Mouse (Mus musculus): ENCODE data around the gene Cpsf4l. TPM values are rescaled to one million over a fixed set of nuclear protein-coding genes. Genes with fewer than 3 reads are reported as not detected.

Gene Cpsf4l
- total and polyA plus RNA-seq, 3 experiments = 0.13 to 0.43 TPM; not detected in 1

- in situ Hi-C loops (cut with MboI; ENCODE audit: low pct_ligation_motif_present, low pct_unique_long_range_greater_than_20kb, low sequenced_read_pairs) = loop anchor here (25.0 kb wide), 1 partner anchor 944 kb away; the partner anchor contains the start of gene Rpl38
- H3K27ac ChIP-seq (ENCODE audit: insufficient read depth, low read depth) = no peak overlapping the region
- no peak for TF ChIP-seq SIN3A (IDR thresholded peaks at IDR 0.05; ENCODE audit: low read length)
- no peak for TF ChIP-seq NELFE (IDR thresholded peaks at IDR 0.05; ENCODE audit: low read depth, low read length)
- TF ChIP-seq MAX (IDR thresholded peaks at IDR 0.05; ENCODE audit: low read length) = no peak
- no peak for TF ChIP-seq POLR2A (IDR thresholded peaks at IDR 0.05; ENCODE audit: low read depth, low read length)
- no peak for TF ChIP-seq MAFK (IDR thresholded peaks at IDR 0.05; ENCODE audit: insufficient replicate concordance, low read length)
- TF ChIP-seq ZMIZ1 (IDR thresholded peaks at IDR 0.05; ENCODE audit: low read depth, low read length) = no peak
- TF ChIP-seq ZC3H11A (IDR thresholded peaks at IDR 0.05; ENCODE audit: low read depth, low read length) = no peak
- no peak for TF ChIP-seq KAT2A (IDR thresholded peaks at IDR 0.05; ENCODE audit: insufficient replicate concordance, low read length)
- no peak for TF ChIP-seq TCF12 (IDR thresholded peaks at IDR 0.05; ENCODE audit: low read depth, low read length)
- no peak for TF ChIP-seq MXI1 (IDR thresholded peaks at IDR 0.05; ENCODE audit: low read depth, low read length)
- no peak for TF ChIP-seq SMC3 (IDR thresholded peaks at IDR 0.05; ENCODE audit: low read depth, low read length)
- TF ChIP-seq ZKSCAN1 (IDR thresholded peaks at IDR 0.05; ENCODE audit: borderline replicate concordance, low read depth, low read length) = no peak
- no peak for TF ChIP-seq JUND (conservative IDR thresholded peaks at IDR 0.05; ENCODE audit: low read depth, low read length)
- no peak for TF ChIP-seq GABPA (IDR thresholded peaks at IDR 0.05; ENCODE audit: insufficient replicate concordance, low read depth, low read length)
- no peak for TF ChIP-seq USF2 (conservative IDR thresholded peaks at IDR 0.05; ENCODE audit: low read depth, low read length)
- TF ChIP-seq E2F4 (IDR thresholded peaks at IDR 0.05; ENCODE audit: insufficient replicate concordance, low read depth, low read length) = no peak
- TF ChIP-seq MYC (IDR thresholded peaks at IDR 0.05; ENCODE audit: low read depth, low read length) = no peak
- no peak for TF ChIP-seq USF1 (IDR thresholded peaks at IDR 0.05; ENCODE audit: low read depth, low read length)
- no peak for TF ChIP-seq POLR2AphosphoS2 (IDR thresholded peaks at IDR 0.05; ENCODE audit: low read depth, low read length)
- H3K4me3 ChIP-seq (replicated peaks in 1 of 3; ENCODE audit: low read depth in 2 of 3, low read length in 2 of 3, poor library complexity in 1 of 3) = no peak overlapping the region
- H3K9me3 ChIP-seq (replicated peaks; ENCODE audit: low read length) = no peaks in the 10 kb centered on the region
- H3K27me3 ChIP-seq (replicated peaks) = no peaks in the 10 kb centered on the region
- no peaks in the 10 kb centered on the region for H3K79me2 ChIP-seq (replicated peaks; ENCODE audit: control insufficient read depth, extremely low read depth, insufficient read depth, poor library complexity, severe bottlenecking)
- dilution Hi-C loops (cut with MboI; ENCODE audit: extremely low pct_ligation_motif_present, extremely low pct_unique_long_range_greater_than_20kb, low sequenced_read_pairs) = no loop called here
- H3K4me2 ChIP-seq (ENCODE audit: insufficient read depth, low read depth, poor library complexity, severe bottlenecking) = no peak overlapping the region
- H3K4me1 ChIP-seq (ENCODE audit: control insufficient read depth in 1 of 2, insufficient read depth in 2 of 2) = 0 out of 4 replicates have a peak, but pooled peaks cover 0 to 2% of the 10 kb centered on the region in 2 experiments
- no peaks in the 10 kb centered on the region for H3K36me3 ChIP-seq (replicated peaks in 1 of 2; ENCODE audit: control insufficient read depth in 1 of 2, insufficient read depth in 1 of 2, low read length in 1 of 2)
- no peak overlapping the region for H3K9ac ChIP-seq (ENCODE audit: insufficient read depth, low read depth)
- no peak for DNase-seq (ENCODE audit: extremely low read depth)
These were observed 8.1 kb upstream of the Cpsf4l start for GRCm38 (mm10) chr11:113717767-113718424.

- no peak for TF ChIP-seq ZC3H11A (IDR thresholded peaks at IDR 0.05; ENCODE audit: low read depth, low read length)
- no peak for TF ChIP-seq PAX5 (IDR thresholded peaks at IDR 0.05; ENCODE audit: low read length)
- no peak for TF ChIP-seq MEF2A (IDR thresholded peaks at IDR 0.05; ENCODE audit: borderline replicate concordance, low read depth, low read length)
- no peak for TF ChIP-seq POLR2AphosphoS2 (IDR thresholded peaks at IDR 0.05; ENCODE audit: low read depth, low read length)
- no peak for TF ChIP-seq ZMIZ1 (IDR thresholded peaks at IDR 0.05; ENCODE audit: low read depth, low read length)
- no peak for TF ChIP-seq POLR2A (IDR thresholded peaks at IDR 0.05; ENCODE audit: low read depth, low read length)
- TF ChIP-seq TBP (conservative IDR thresholded peaks at IDR 0.05; ENCODE audit: low read depth, low read length) = no peak
- TF ChIP-seq BHLHE40 (IDR thresholded peaks at IDR 0.05; ENCODE audit: low read depth, low read length) = no peak
- no peak for TF ChIP-seq RAD21 (IDR thresholded peaks at IDR 0.05; ENCODE audit: low read depth, low read length)
- TF ChIP-seq KAT2A (IDR thresholded peaks at IDR 0.05; ENCODE audit: insufficient replicate concordance, low read length) = no peak
- no peak for TF ChIP-seq MXI1 (IDR thresholded peaks at IDR 0.05; ENCODE audit: low read depth, low read length)
- TF ChIP-seq UBTF (IDR thresholded peaks at IDR 0.05; ENCODE audit: low read depth, low read length) = no peak
- no peak for TF ChIP-seq SMC3 (IDR thresholded peaks at IDR 0.05; ENCODE audit: low read depth, low read length)
- TF ChIP-seq NRF1 (IDR thresholded peaks at IDR 0.05; ENCODE audit: low read depth, low read length) = no peak
- TF ChIP-seq ELF1 (IDR thresholded peaks at IDR 0.05; ENCODE audit: low read depth, low read length) = no peak
- TF ChIP-seq MAZ (IDR thresholded peaks at IDR 0.05; ENCODE audit: low read depth, low read length) = no peak
- TF ChIP-seq USF1 (IDR thresholded peaks at IDR 0.05; ENCODE audit: low read depth, low read length) = no peak
- TF ChIP-seq IRF4 (IDR thresholded peaks at IDR 0.05; ENCODE audit: low read depth, low read length) = no peak
- 0 out of 4 replicates have a peak, but pooled peaks cover 0 to 2% of the 10 kb centered on the region in 2 experiments for H3K4me1 ChIP-seq (ENCODE audit: control insufficient read depth in 1 of 2, insufficient read depth in 2 of 2)
- H3K4me3 ChIP-seq (replicated peaks in 1 of 3; ENCODE audit: low read depth in 2 of 3, low read length in 2 of 3, poor library complexity in 1 of 3) = no peak overlapping the region
- in situ Hi-C loops (cut with MboI; ENCODE audit: low pct_ligation_motif_present, low pct_unique_long_range_greater_than_20kb, low sequenced_read_pairs) (loop anchor here (25.0 kb wide), 1 partner anchor 946 kb away; the partner anchor contains the start of gene Rpl38), dilution Hi-C loops (cut with MboI; ENCODE audit: extremely low pct_ligation_motif_present, extremely low pct_unique_long_range_greater_than_20kb, low sequenced_read_pairs) (no loop called here)
- H3K79me2 ChIP-seq (replicated peaks; ENCODE audit: control insufficient read depth, extremely low read depth, insufficient read depth, poor library complexity, severe bottlenecking) = no peaks in the 10 kb centered on the region
- H3K9me3 ChIP-seq (replicated peaks; ENCODE audit: low read length) = no peaks in the 10 kb centered on the region
- H3K27ac ChIP-seq (ENCODE audit: insufficient read depth, low read depth) = no peak overlapping the region
- no peaks in the 10 kb centered on the region for H3K27me3 ChIP-seq (replicated peaks)
- no peaks in the 10 kb centered on the region for H3K36me3 ChIP-seq (replicated peaks in 1 of 2; ENCODE audit: control insufficient read depth in 1 of 2, insufficient read depth in 1 of 2, low read length in 1 of 2)
- no peak for DNase-seq (ENCODE audit: extremely low read depth)
- H3K4me2 ChIP-seq (ENCODE audit: insufficient read depth, low read depth, poor library complexity, severe bottlenecking) = no peak overlapping the region
- H3K9ac ChIP-seq (ENCODE audit: insufficient read depth, low read depth) = no peak overlapping the region
These were observed 6.3 kb upstream of the Cpsf4l start for GRCm38 (mm10) chr11:113716132-113716531.

Measured in CH12.LX (cell line).